Mouse (Mus musculus): ENCODE results near the gene C5ar2.
"Not testable (repeated sequence)": the region's sequence is repeated elsewhere in the genome, so short reads cannot be mapped to it uniquely, and the experiment has no call there.

C5ar2 gene

GRCm38 (mm10) chr7:16244067-16244466, at the start of gene C5ar2:
TSS of gene C5ar2 (minus strand) at chr7:16244154.
- no peak for DNase-seq

- DNase-seq, result no peak
Observed at GRCm38 (mm10) chr7:16287791-16288190, 43.8 kb upstream of the C5ar2 start.

- no peak for DNase-seq
Observed at GRCm38 (mm10) chr7:16287016-16287415, 43.1 kb upstream of the C5ar2 start.

- DNase-seq, result peak; percentile 96 to 98
Observed at GRCm38 (mm10) chr7:16286026-16286961, 42.3 kb upstream of the C5ar2 start, which contains the start of gene Ccdc9. TSS of gene Ccdc9 (minus strand) at chr7:16286795.

- peak; percentile 41 to 58 for DNase-seq
Observed at GRCm38 (mm10) chr7:16285450-16286025, 41.6 kb upstream of the C5ar2 start.

- DNase-seq, result no peak
Observed at GRCm38 (mm10) chr7:16284904-16285303, 41.0 kb upstream of the C5ar2 start.

- no peak for DNase-seq
Observed at GRCm38 (mm10) chr7:16284001-16284400, 40.0 kb upstream of the C5ar2 start.

- no peak for DNase-seq
Observed at GRCm38 (mm10) chr7:16282334-16282733, 38.4 kb upstream of the C5ar2 start.

GRCm38 (mm10) chr7:16280721-16281120, 36.8 kb upstream of the C5ar2 start:
- no peak for DNase-seq

GRCm38 (mm10) chr7:16274922-16275890, 31.3 kb upstream of the C5ar2 start:
- no peak for DNase-seq

- peak in 1 of 2 experiments; percentile 81 for DNase-seq
Observed at GRCm38 (mm10) chr7:16273766-16274140, 29.8 kb upstream of the C5ar2 start.

- DNase-seq, result peak; percentile 85 to 91
Observed at GRCm38 (mm10) chr7:16273081-16273765, 29.3 kb upstream of the C5ar2 start, which contains the start of gene Inafm1. TSS of gene Inafm1 (minus strand) at chr7:16273617.

GRCm38 (mm10) chr7:16272681-16273080, 28.7 kb upstream of the C5ar2 start:
- peak; percentile 82 to 88 for DNase-seq

- DNase-seq, result no peak
Observed at GRCm38 (mm10) chr7:16271139-16271538, 27.2 kb upstream of the C5ar2 start.

- not testable (repeated sequence) for DNase-seq
Observed at GRCm38 (mm10) chr7:16266593-16266992, 22.6 kb upstream of the C5ar2 start.

GRCm38 (mm10) chr7:16265856-16266255, 21.9 kb upstream of the C5ar2 start:
- DNase-seq, result no peak

- DNase-seq, result no peak
Observed at GRCm38 (mm10) chr7:16263843-16264242, 19.9 kb upstream of the C5ar2 start.

- peak; percentile 80 to 91 for DNase-seq
Observed at GRCm38 (mm10) chr7:16263015-16263787, 19.2 kb upstream of the C5ar2 start.

GRCm38 (mm10) chr7:16261097-16261496, 17.1 kb upstream of the C5ar2 start:
- no peak for DNase-seq

- no peak for DNase-seq
Observed at GRCm38 (mm10) chr7:16259110-16259590, 15.2 kb upstream of the C5ar2 start, which contains the start of gene C5ar1. TSS of gene C5ar1 (minus strand) at chr7:16259540.

GRCm38 (mm10) chr7:16257830-16258229, 13.9 kb upstream of the C5ar2 start:
- no peak for DNase-seq

Measured in cerebellum, postnatal 25 days (tissue).